Mouse (Mus musculus) brown adipose tissue, adult 24 weeks (tissue): Measurements from ENCODE around the gene Hist1h2bc. TPM values are rescaled to one million over a fixed set of nuclear protein-coding genes. Genes with fewer than 3 reads are reported as not detected.

Experiments used
- H3K27ac ChIP-seq: fragments of 200-500 bp; replicated peaks from 2 replicates; pipeline ENCODE4 v1.5.1; 2012; ENCODE audit warnings: low read depth, mild to moderate bottlenecking, low read length
- H3K4me1 ChIP-seq: fragments of 200-500 bp; 2 replicates; pipeline ENCODE4 v1.6.1; 2012; ENCODE audit warnings: low read length, mixed read lengths; ENCODE audit not compliant: control insufficient read depth, insufficient read depth, insufficient read length
- H3K4me3 ChIP-seq: fragments of 200-500 bp; 2 replicates; pipeline ENCODE4 v1.5.1; 2012; ENCODE audit warnings: low read depth, mild to moderate bottlenecking, low read length, moderate library complexity; ENCODE audit not compliant: insufficient read depth
- polyA plus RNA-seq: library from polyadenylated mRNA; stranded (reverse); fragments of >200 nt; gene quantifications from 2 replicates; pipeline ENCODE4 v1.2.4, GENCODE M21; 2012; ENCODE audit not compliant: missing spikeins, insufficient read depth, insufficient read length

Hist1h2bc gene
- polyA plus RNA-seq, 1 experiment: 190 TPM

DNA sequence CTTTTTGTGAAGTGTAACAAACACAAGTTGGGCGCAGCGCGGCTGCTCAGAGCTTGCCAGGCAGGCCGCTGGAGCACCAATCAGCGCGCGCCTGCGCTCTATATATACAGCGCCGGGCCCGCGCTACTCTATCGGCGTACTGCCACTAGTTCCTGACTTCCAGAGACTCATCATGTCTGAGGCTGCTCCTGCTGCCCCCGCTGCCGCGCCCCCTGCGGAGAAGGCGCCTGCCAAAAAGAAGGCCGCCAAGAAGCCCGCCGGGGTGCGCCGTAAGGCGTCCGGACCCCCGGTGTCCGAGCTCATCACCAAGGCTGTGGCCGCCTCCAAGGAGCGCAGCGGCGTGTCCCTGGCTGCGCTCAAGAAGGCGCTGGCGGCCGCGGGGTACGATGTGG lies 54.7 kb downstream of the Hist1h2bc start, which contains the start of gene Hist1h1c:
Gene Hist1h1c, plus strand, starts transcription at position 132 of the 392 bp plus-strand sequence.
- Histone ChIP-seq H3K4me1 (no peaks in the 10 kb centered on the region), H3K27ac (peak within 1 kb of the TSS; percentile 92), H3K4me3 (peak within 1 kb of the TSS; percentile 81)

DNA sequence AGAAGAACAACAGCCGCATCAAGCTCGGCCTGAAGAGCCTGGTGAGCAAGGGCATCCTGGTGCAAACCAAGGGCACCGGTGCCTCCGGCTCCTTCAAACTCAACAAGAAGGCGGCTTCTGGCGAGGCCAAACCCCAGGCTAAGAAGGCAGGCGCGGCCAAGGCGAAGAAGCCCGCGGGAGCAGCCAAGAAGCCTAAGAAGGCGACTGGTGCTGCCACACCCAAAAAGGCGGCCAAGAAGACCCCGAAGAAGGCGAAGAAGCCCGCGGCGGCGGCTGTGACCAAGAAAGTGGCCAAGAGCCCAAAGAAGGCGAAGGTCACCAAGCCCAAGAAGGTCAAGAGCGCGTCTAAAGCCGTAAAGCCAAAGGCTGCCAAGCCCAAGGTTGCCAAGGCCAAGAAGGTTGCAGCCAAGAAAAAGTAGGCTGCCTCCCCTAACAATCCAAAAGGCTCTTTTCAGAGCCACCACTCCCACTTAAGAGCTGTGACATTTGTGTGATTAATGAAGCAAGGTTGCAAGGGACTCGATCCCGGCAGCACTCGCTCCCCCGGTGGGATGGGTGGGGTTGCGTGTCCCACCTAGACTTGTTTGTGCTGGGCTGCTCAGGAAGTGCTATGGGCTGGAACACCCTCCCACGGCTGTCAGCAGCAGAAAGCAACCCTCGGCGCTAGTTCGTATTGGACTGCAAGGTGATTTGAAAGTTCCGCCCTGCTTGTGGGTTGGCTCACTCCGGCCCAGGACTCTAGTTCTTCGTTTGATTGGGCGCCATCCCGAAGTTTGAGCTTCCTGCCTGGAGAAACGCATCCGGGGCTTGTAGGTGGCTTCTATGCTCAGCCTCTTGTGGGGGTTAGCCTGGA lies 55.3 kb downstream of the Hist1h2bc start:
- Histone ChIP-seq H3K4me3 (peak overlapping the region; percentile 81), H3K4me1 (no peaks in the 10 kb centered on the region), H3K27ac (peak overlapping the region; percentile 97)

DNA sequence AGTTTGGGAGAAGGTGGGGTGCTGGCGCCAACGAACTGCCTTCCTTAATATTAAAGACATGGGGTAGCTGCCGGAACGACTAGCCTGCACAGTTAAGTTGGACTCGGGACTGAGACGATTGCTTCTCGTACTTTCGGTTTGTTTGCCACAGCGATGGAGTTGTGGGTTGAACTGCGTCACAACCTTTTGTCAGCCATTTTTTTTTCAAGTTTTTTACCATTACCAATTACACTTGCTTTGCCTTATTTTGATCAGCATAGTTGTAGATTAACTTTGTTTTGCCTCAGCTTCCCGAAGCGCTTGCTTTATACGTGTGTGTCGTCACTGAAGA lies 55.9 kb downstream of the Hist1h2bc start:
- no peaks in the 10 kb centered on the region for H3K4me1 ChIP-seq
- H3K4me3 ChIP-seq: peak overlapping the region; percentile 81

DNA sequence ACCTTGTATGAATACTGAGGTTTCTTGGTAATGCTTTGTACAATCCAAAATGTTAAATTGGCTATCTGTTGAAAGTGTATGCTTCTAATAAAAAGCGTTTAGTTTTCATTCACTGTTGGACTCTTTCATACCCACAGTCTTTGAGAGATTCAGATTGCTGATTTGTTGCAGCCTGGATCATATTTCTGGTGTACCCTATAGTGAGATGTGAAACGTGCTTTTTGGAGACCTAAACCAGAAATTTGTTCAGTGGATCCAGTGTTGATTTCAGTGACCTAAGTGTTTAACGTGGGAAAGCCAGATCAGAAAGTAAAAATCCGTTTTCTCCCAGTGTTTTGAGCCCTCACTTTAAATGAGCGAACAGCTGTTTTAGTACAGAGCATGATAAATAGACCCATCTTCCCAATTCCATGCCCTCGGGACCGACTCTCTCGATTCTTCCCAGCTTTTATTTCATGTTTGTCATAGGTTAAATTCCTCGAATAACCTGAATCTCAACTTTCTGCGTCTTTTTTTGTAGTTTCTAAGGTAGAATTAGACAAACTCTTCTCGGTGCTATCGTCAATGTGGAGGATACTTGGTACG lies 56.3 kb downstream of the Hist1h2bc start:
- peak overlapping the region; percentile 81 for H3K4me3 ChIP-seq
- no peaks in the 10 kb centered on the region for H3K4me1 ChIP-seq
- peak overlapping the region; percentile 97 for H3K27ac ChIP-seq

More for the DNA sequence above, 55.9 kb downstream of the Hist1h2bc start:
- H3K27ac ChIP-seq: peak overlapping the region; percentile 97

DNA sequence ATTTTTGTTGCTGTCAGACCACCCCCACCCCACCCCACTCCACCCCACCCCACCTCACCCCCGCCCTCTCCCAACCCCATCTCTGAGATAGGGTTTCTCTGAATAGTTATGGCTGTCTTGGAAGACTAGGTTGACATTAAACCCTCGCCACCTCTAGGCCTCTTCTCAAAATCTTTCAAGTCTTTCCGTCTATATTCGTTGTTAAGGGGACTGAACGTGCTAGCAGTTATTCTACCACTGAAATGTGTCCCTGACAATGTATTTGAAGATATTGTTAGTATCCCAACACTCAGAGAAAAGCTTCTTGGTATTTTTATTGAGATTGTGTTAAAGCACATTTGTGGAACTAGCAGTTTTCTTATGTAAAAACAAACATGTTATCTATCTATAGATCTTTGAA lies 56.9 kb downstream of the Hist1h2bc start:
- H3K4me3 ChIP-seq: no peak overlapping the region
- H3K4me1 ChIP-seq: no peaks in the 10 kb centered on the region
- no peak overlapping the region for H3K27ac ChIP-seq

DNA sequence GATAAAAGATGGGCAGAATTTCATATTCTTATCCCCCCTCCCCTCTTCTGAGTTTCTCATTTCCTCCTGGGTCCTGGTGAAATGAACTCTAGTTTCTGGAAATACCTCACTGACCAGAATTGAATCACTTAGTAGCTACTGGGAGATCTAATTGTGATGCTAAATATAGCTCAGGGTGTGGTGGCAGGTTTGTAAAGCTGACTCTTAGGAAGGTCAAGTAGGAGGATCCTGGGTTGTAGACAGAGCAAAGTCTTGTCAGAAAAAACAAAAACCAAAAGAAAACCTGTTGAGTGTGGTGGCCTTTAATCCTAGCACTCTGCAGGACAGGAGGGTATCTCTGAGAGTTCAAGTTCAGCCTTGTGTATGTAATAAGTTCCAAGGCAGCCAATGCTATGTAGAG lies 58.0 kb downstream of the Hist1h2bc start:
- no peaks in the 10 kb centered on the region for H3K4me1 ChIP-seq
- H3K4me3 ChIP-seq: no peak overlapping the region
- no peak overlapping the region for H3K27ac ChIP-seq

Other genes with a start within 250 kb of the Hist1h2bc start
- not detected in 2 replicates for gene Btn1a1, start 218.3 kb upstream of the Hist1h2bc start, polyA plus RNA-seq
- gene Btn2a2, start 195.3 kb upstream of the Hist1h2bc start, polyA plus RNA-seq: not detected in 2 replicates
- gene Hist1h4h, start 153.1 kb upstream of the Hist1h2bc start, polyA plus RNA-seq: 69.6 and 128 TPM in 2 replicates
- gene Hist1h2af, start 150.3 kb upstream of the Hist1h2bc start, polyA plus RNA-seq: not detected in 2 replicates
- not detected in 2 replicates for gene Hist1h3g, start 148.8 kb upstream of the Hist1h2bc start, polyA plus RNA-seq
- 1.7 and 2.3 TPM in 2 replicates for gene Hist1h2bh, start 140.8 kb upstream of the Hist1h2bc start, polyA plus RNA-seq
- not detected in 2 replicates for gene Hist1h3f, start 140.1 kb upstream of the Hist1h2bc start, polyA plus RNA-seq
- gene Hist1h4f, start 132.6 kb upstream of the Hist1h2bc start, polyA plus RNA-seq: not detected in 2 replicates
- 0.24 and 1.1 TPM in 2 replicates for gene Hist1h1d, start 130.9 kb upstream of the Hist1h2bc start, polyA plus RNA-seq
- 2.8 and 2.9 TPM in 2 replicates for gene Hist1h3e, start 121.8 kb upstream of the Hist1h2bc start, polyA plus RNA-seq
- not detected in 2 replicates for gene Hist1h2ae, start 113.0 kb upstream of the Hist1h2bc start, polyA plus RNA-seq
- not detected in 2 replicates for gene Hist1h2bg, start 112.8 kb upstream of the Hist1h2bc start, polyA plus RNA-seq
- gene Hist1h2bf, start 110.0 kb upstream of the Hist1h2bc start, polyA plus RNA-seq: 4.4 TPM in 1 of 2 replicates, not detected in the other
- not detected in 2 replicates for gene Hist1h2ad, start 109.8 kb upstream of the Hist1h2bc start, polyA plus RNA-seq
- gene Hist1h3d, start 108.4 kb upstream of the Hist1h2bc start, polyA plus RNA-seq: 1.1 and 2.5 TPM in 2 replicates
- not detected in 2 replicates for gene Hist1h4d, start 102.6 kb upstream of the Hist1h2bc start, polyA plus RNA-seq
- 8.2 and 13.8 TPM in 2 replicates for gene Hist1h2be, start 63.1 kb upstream of the Hist1h2bc start, polyA plus RNA-seq
- gene Hist1h1e, start 61.6 kb upstream of the Hist1h2bc start, polyA plus RNA-seq: 4.0 TPM in 2 replicates
- gene Hist1h2ac, start 251 bp upstream of the Hist1h2bc start, polyA plus RNA-seq: 0.59 and 1.0 TPM in 2 replicates
- not detected in 2 replicates for gene Hist1h1t, start 11.6 kb downstream of the Hist1h2bc start, polyA plus RNA-seq
- gene Hist1h4c, start 14.3 kb downstream of the Hist1h2bc start, polyA plus RNA-seq: 2.1 TPM in 1 of 2 replicates, not detected in the other
- gene Hfe, start 26.7 kb downstream of the Hist1h2bc start, polyA plus RNA-seq: 30.2 and 34.3 TPM in 2 replicates
- 112 and 175 TPM in 2 replicates for gene Hist1h1c, start 54.6 kb downstream of the Hist1h2bc start, polyA plus RNA-seq
- not detected in 2 replicates for gene Hist1h3c, start 61.4 kb downstream of the Hist1h2bc start, polyA plus RNA-seq
- not detected in 2 replicates for gene Hist1h2bb, start 62.5 kb downstream of the Hist1h2bc start, polyA plus RNA-seq
- gene Hist1h2ab, start 66.9 kb downstream of the Hist1h2bc start, polyA plus RNA-seq: not detected in 2 replicates
- not detected in 2 replicates for gene Hist1h3b, start 68.1 kb downstream of the Hist1h2bc start, polyA plus RNA-seq
- not detected in 2 replicates for gene Hist1h4b, start 72.8 kb downstream of the Hist1h2bc start, polyA plus RNA-seq
- gene Hist1h4a, start 77.0 kb downstream of the Hist1h2bc start, polyA plus RNA-seq: not detected in 2 replicates
- not detected in 2 replicates for gene Hist1h3a, start 78.2 kb downstream of the Hist1h2bc start, polyA plus RNA-seq
- not detected in 2 replicates for gene Hist1h1a, start 79.5 kb downstream of the Hist1h2bc start, polyA plus RNA-seq
- not detected in 2 replicates for gene Trim38, start 85.7 kb downstream of the Hist1h2bc start, polyA plus RNA-seq
- gene Slc17a2, start 122.8 kb downstream of the Hist1h2bc start, polyA plus RNA-seq: not detected in 2 replicates
- not detected in 2 replicates for gene Slc17a3, start 155.2 kb downstream of the Hist1h2bc start, polyA plus RNA-seq
- not detected in 2 replicates for gene Slc17a1, start 183.6 kb downstream of the Hist1h2bc start, polyA plus RNA-seq
- gene Slc17a4, start 230.8 kb downstream of the Hist1h2bc start, polyA plus RNA-seq: not detected in 2 replicates
- not detected in 2 replicates for gene Hist1h2ba, start 250.0 kb downstream of the Hist1h2bc start, polyA plus RNA-seq